Mouse (Mus musculus) adrenal gland, adult (tissue): Measurements from ENCODE around the gene Snrpd2.
"Not testable (repeated sequence)": the region's sequence is repeated elsewhere in the genome, so short reads cannot be mapped to it uniquely, and the experiment has no call there.

Experiments used
- DNase-seq, 2 experiments: peaks; one replicate each; pipeline ENCODE4 v3.0.0; 2022 to 2023; ENCODE audit warnings: low spot score in 1 of 2; ENCODE audit not compliant: inconsistent age in 2 of 2

Snrpd2 gene

GRCm38 (mm10) chr7:19148180-19148874 lies 1.2 kb upstream of the Snrpd2 start:
- peak in 1 of 2 experiments; percentile 62 for DNase-seq

DNA sequence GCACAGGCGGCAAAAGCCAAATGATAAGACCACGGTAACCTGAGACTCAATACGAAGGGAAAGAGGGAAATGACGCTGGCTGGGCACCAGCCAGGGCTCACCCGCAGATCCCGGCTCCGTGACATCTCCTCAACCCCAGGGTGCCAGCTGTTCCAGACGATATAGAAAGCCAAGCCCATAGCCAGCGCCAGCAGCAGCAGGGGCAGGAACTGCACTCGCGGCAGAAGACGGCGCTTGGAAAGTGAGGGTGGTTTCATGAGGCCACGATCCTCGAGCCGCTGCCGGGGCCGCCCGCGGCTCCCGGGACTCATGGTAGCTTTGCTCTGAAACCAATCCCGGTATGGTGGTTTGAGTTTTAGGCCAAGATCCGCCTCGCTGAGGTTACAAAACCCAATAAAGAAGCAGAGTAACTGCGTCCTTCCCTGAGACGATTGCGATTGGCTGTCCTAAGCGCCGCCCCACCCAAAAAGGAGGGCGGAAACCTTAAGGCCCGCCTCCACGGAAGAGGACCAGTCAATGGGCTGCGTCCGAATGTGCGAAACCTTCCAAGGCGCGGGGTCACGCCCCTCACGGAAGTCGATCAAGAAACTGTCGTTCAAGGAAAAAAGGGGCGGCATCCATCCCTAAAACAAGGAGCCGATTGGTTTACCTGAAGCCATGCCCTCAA lies 514 bp upstream of the Snrpd2 start, which contains the start of gene Qpctl:
TSS of gene Qpctl (minus strand) at position 417 of the 667 bp plus-strand sequence.
- peak; percentile 99 for DNase-seq

DNA sequence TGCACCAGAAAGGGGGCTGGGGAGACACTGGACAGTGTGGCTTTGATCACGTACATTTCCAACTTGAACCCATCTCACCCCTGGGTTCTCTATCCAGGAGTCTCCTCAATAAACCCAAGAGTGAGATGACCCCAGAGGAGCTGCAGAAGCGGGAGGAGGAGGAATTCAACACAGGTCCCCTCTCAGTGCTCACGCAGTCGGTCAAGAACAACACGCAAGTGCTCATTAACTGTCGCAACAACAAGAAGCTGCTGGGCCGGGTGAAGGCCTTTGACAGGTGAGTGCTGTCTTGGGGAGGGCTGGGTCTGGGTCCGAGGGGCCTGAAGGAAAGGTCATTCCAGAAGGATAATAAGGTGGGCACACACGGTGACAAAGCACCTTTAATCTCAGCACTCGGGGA lies 1.6 kb downstream of the Snrpd2 start:
- not testable (repeated sequence) for DNase-seq

DNA sequence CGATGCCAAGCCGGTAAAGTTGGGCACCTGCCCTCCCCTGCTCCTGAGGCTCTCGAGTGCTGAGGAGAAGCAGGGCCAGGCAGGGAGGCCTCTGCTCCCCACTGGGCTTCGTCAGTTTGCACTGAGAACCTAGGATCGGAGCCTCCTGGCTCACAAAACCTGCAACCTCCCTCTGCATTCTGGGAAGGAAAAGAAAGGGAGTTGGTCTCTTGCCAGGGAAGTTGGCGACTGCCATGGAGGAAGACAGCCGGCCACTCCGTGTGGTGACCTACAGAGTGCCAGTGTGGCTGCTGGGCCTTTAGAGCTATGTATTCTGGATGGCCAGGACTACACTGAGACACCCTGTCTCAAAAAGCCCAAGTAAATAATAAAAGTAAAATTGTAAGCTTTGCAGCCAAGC lies 5.3 kb downstream of the Snrpd2 start:
- no peak for DNase-seq

DNA sequence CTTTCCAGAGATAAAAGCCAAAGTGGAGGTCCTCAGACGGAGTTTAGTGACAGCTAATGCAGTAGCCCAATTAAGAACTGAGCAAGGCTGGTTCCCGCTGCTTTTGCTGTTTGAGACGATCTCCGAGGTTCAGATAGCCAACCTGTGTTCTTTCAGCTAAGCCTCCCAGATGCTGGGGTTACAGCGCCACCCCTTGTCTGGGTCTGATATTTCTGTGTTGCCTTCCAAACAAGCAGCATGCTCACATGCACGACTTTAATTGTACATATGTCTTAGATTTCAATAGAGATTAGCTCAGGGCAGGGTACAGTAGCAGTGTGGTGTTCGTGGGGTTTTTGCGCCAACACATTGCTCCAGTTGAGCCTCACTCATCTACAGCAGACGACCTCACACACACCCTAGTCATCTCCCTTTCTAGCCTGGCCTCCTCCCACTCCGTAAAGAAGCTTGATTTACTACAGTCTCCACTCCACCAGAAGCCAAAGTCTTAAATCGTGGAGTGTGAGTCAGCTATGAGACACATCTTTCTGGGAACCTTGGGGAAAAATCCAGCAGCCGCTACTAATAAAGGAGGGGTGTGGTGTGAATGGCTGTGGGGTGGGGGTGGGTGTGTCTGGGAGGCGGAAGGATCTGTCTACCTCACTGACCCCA lies 6.4 kb downstream of the Snrpd2 start:
- DNase-seq: peak; percentile 69 to 88

GRCm38 (mm10) chr7:19157160-19157800 lies 7.8 kb downstream of the Snrpd2 start:
- peak; percentile 91 to 97 for DNase-seq

DNA sequence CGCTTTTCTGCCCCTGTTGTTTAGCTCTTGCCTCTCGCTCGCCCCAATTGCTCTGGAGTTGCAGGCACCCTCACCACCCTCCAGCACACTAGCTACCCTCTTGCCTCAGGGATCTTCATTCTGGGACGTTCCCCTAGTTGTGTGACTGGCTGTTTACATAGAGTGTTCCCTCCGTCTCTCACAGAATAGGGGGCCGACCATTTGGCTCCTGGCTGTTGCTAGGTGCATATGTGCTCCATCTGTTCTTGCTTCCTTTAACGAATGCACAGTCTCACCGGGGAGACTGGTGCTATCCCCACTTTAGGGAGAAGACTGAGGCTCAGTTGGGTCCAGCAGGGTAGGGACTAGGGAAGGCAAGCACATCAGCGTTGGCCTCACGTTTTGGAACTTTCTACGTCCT lies 9.1 kb downstream of the Snrpd2 start:
- DNase-seq: no peak

DNA sequence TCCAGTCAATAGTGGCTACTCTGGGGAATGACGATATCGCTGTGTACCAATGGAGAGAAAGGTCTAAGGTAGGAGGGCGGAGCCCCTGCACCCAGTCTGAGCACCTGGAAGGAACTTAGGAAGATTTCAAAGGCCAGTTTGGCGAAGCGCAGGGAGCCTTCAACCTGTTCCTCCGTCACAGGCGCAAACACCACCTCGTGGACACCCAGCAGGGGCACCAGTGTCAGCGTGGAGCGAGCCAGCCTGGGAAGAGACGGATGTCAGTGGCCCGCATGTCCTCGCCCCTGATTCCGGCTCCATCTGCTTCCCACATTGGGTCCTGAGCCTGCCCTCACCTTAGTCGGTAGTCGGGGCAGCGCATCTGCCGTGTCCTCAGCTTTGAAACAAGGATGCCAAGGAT lies 9.9 kb downstream of the Snrpd2 start:
- DNase-seq: no peak

DNA sequence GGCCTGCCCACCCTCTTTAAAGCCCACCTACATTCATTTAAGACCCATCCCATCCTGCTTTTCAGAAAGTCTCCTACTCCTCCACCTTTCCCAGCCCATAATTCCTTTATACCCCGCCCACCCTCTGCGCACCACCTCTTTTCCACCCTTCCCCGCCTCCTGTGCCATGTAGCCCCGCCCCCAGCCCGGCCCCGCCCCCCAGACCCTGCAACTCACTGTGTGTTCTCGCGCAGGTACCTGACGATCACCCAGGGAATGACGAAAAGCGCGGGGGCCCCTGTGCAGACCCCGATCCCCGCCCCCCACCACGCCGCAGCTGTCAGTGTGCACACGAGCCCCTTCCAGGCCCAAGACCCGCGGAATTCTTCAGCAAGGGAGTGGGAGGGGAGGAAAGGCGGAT lies 10.6 kb downstream of the Snrpd2 start:
- DNase-seq: no peak

DNA sequence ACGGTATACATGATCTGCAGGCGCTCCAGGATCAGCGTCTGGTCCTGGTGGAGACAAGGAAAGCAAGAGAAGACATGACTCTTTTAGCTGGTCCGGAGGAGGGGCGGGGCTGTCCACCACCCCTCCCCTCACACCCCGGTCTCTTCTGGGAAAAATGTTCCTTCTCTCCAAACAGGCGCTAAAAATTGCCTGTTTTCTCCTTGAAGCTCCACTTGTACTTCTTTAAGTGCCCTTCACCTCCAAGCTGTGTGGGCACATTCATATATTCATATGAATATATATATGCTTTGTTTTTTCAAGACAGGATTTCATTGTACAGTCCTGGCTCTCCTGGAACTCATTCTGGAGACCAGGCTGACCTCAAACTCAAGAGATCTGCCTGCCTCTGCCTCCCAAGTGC lies 13.4 kb downstream of the Snrpd2 start:
- DNase-seq: no peak

- no peak for DNase-seq
These were observed 14.2 kb downstream of the Snrpd2 start for GRCm38 (mm10) chr7:19163752-19164151.

GRCm38 (mm10) chr7:19164189-19164588 lies 14.7 kb downstream of the Snrpd2 start:
- DNase-seq: no peak

DNA sequence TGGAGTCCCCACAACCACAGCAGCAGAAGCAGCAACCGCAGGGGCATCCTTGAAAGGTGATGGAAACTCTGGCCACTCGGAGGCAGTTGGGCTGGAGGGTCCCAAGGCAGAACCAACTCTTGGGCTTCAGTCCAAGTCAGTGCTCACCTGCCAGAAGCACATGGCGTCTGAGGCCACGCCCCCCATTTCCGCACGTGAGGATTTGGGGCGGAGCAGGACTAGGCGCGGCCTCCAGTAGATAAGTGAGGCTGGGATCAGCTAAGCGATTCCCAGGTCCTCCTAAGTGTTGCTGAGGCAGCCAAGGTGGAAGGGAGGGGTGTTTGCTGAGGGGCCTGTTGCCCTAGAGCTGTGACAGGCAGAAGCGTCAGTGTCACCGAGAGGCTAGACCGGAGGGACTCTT lies 15.5 kb downstream of the Snrpd2 start:
- DNase-seq: no peak

- no peak for DNase-seq
These were observed 16.3 kb downstream of the Snrpd2 start, which contains the start of gene Gipr for GRCm38 (mm10) chr7:19165656-19166423. TSS of gene Gipr (minus strand) at chr7:19166127.

- DNase-seq: no peak
These were observed 17.5 kb downstream of the Snrpd2 start for GRCm38 (mm10) chr7:19166990-19167389.

DNA sequence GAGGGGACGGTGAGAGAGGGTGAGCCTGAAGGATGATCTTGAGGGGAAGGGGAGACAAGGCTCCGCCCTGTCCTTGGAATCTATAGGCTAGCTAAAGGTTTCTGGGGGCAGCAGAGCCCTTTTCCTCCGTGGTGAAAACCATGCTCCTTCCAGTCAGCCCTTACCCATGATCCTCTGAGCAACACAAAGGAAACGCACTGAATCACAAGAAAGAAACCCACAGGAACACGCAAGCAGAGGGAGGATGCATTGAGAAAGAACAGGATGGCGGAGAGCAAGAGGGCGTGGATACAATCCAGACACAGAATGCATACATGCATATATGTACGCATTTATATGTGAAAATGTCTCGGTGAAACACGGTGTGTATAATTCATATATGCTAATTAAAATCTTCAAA lies 20.0 kb downstream of the Snrpd2 start:
- no peak for DNase-seq

DNA sequence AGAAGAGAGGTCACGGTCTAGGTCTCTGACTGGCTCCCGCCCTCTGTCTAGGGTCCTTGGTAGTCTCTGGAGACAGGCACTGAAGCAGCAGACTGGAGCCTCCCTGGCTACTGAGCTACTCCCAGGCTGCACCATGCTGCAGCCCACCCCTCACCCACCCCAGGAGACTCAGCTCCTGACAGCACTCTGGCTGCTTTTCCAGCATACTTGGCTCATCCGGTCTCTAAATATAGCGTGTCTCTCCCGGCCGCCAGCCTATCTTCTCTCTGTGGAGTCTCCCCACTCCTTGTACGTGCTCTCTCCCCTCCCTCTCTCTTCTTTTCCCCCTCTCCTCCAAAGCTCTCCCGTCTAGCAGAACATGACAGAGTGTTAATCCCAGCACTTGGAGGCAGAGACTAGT lies 20.6 kb downstream of the Snrpd2 start:
- DNase-seq: no peak

GRCm38 (mm10) chr7:19171831-19172230 lies 22.3 kb downstream of the Snrpd2 start:
- no peak for DNase-seq

DNA sequence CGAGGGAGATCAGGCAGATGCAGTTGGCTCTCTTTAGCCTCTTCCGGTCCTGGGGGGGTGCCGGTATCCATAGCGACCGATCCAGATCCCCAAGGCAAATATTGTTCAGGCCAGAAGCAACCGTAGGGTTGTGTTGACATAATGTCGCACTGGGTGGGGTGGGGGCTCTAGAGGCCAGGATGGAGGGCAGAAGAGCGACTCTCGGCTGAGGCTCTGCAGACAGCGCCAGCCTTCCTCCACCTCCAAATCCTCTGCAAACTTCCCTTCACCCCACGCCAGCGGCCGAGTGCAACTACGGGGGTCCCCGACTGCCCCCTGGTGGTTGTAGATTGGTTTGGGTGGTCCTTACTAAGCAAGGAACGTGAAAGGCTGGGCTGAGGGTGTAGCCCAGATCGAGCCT lies 23.4 kb downstream of the Snrpd2 start:
- peak; percentile 72 to 89 for DNase-seq

DNA sequence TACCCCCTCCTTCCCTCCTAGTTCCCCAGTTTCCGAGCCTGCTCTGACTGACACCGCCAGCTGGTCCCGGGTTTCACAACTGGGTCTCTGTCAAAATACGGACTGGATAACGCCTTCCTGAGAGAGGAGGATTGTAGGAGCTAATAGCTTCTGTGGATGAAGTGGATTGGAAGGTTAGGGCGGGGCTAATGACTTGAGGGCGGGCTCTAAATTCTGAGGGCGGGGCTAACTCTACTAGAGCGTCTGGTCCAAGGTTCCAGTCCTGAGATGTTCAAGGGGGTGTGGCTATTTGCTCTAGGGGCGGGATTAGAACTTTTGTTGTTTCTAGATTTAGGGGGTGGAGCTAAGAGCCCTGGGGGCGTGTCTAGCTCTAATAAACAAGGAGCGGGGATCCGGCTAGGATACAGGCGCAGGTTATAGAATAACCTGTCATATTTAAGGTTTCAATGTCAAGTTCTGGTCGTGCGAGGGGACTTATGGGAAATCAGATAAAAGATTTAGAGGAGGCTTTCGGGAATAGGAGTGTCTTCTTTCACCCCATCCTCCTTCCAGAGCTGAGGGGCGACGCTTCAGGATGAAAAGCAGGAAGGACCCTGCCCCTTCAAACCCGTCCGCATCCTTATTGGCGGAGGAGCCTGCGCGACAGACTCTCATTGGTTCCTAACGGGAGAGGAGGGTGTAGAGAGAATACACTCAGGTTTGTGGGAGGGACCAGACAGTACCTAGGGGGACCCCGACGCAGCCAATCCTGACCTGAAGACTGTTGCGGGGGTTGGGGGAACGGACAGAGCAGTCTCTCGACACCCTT lies 26.4 kb downstream of the Snrpd2 start, which contains the start of gene Eml2:
TSS of gene Eml2 (plus strand) at position 714 of the 808 bp plus-strand sequence.
- peak in 1 of 2 experiments; percentile 78 for DNase-seq
